Mouse (Mus musculus): ENCODE data around the gene BC100530. TPM values are rescaled to one million over a fixed set of nuclear protein-coding genes. Genes with fewer than 3 reads are reported as not detected.
"Not testable (repeated sequence)": the region's sequence is repeated elsewhere in the genome, so short reads cannot be mapped to it uniquely, and the experiment has no call there.

BC100530 gene
- not detected for total RNA-seq (2021)

GRCm38 (mm10) chr16:36367648-36368047 lies at the start of gene BC100530:
Gene BC100530 (minus strand): TSS chr16:36367748.
- DNase-seq (ENCODE audit: extremely low spot score in 1 of 2, low spot score in 1 of 2): not testable (repeated sequence)

GRCm38 (mm10) chr16:36408357-36408756 lies 40.8 kb upstream of the BC100530 start, which contains the start of gene Stfa2:
Gene Stfa2 (minus strand): TSS chr16:36408457.
- DNase-seq (ENCODE audit: extremely low spot score in 1 of 2, low spot score in 1 of 2): no peak

GRCm38 (mm10) chr16:36389060-36389459 lies 21.5 kb upstream of the BC100530 start:
- DNase-seq (ENCODE audit: extremely low spot score in 1 of 2, low spot score in 1 of 2): no peak

- no peak for DNase-seq (ENCODE audit: extremely low spot score in 1 of 2, low spot score in 1 of 2)
Observed at GRCm38 (mm10) chr16:36337171-36337570, 30.4 kb downstream of the BC100530 start.

- DNase-seq (ENCODE audit: extremely low spot score in 1 of 2, low spot score in 1 of 2): no peak
Observed at GRCm38 (mm10) chr16:36334232-36334631, 33.3 kb downstream of the BC100530 start, which contains the start of gene BC117090. Gene BC117090 (minus strand): TSS chr16:36334332.

GRCm38 (mm10) chr16:36319286-36319685 lies 48.3 kb downstream of the BC100530 start:
- DNase-seq (ENCODE audit: extremely low spot score in 1 of 2, low spot score in 1 of 2): no peak

GRCm38 (mm10) chr16:36316111-36316510 lies 51.4 kb downstream of the BC100530 start:
- not testable (repeated sequence) for DNase-seq (ENCODE audit: extremely low spot score in 1 of 2, low spot score in 1 of 2)

Other genes with a start within 250 kb of the BC100530 start
- gene Csta1, start 236.5 kb downstream of the BC100530 start, total RNA-seq (2021): not detected
- gene Stfa2l1, start 210.9 kb downstream of the BC100530 start, total RNA-seq (2021): not detected
- not detected for gene Gm5483, start 183.5 kb downstream of the BC100530 start, total RNA-seq (2021)
- not detected for gene Gm5416, start 157.3 kb downstream of the BC100530 start, total RNA-seq (2021)
- gene 2010005H15Rik, start 146.3 kb downstream of the BC100530 start, total RNA-seq (2021): not detected
- gene Stfa1, start 90.8 kb downstream of the BC100530 start, total RNA-seq (2021): not detected
- not detected for gene BC117090, start 33.4 kb downstream of the BC100530 start, total RNA-seq (2021)
- not detected for gene Stfa2, start 40.7 kb upstream of the BC100530 start, total RNA-seq (2021)
- gene Stfa3, start 87.6 kb upstream of the BC100530 start, total RNA-seq (2021): not detected
- gene Casr, start 194.4 kb upstream of the BC100530 start, total RNA-seq (2021): 1 to 10 TPM; 3.9 to 4.3 TPM